Mouse (Mus musculus) lung, adult 2 months (tissue): ENCODE results near the gene Gm3591. TPM values are rescaled to one million over a fixed set of nuclear protein-coding genes. Genes with fewer than 3 reads are reported as not detected.
"Not testable (repeated sequence)": the region's sequence is repeated elsewhere in the genome, so short reads cannot be mapped to it uniquely, and the experiment has no call there.

Experiments used
- DNase-seq: peaks from one replicate; pipeline ENCODE4 v3.0.0; 2022
- H3K4me1 ChIP-seq: fragments of 200-500 bp; 2 replicates; pipeline ENCODE4 v1.6.1; 2011; ENCODE audit warnings: low read length; ENCODE audit not compliant: control insufficient read depth, insufficient read depth
- H3K4me3 ChIP-seq: fragments of 200-500 bp; replicated peaks from 2 replicates; pipeline ENCODE3; 2011; ENCODE audit warnings: low read depth, mild to moderate bottlenecking, control low read depth, low read length; ENCODE audit errors: extremely low read depth
- WGBS: fragments of 180-500 bp; shearing (Covaris S2); methylation state at CpG from one replicate; pipeline ENCODE4 v1.1.7; 2018; 5-methylcytosine and 5-hydroxymethylcytosine counted together
- polyA plus RNA-seq: library from polyadenylated mRNA; depleted of rRNA; stranded (reverse); fragments of >200 nt; gene quantifications from 2 replicates; pipeline ENCODE4 v1.2.3, GENCODE M21; 2012; rRNA removed

Gm3591 gene
- 0.14 TPM in 2 replicates for polyA plus RNA-seq

- not testable (repeated sequence) for H3K4me3 ChIP-seq, DNase-seq
- WGBS: no CpG with 5 or more reads among the region's 2 CpGs
Observed at GRCm38 (mm10) chr14:6412382-6412781, at the start of gene Gm3591. Gene Gm3591 (minus strand): TSS chr14:6412482.

GRCm38 (mm10) chr14:6444511-6444910 is 32.2 kb upstream of the Gm3591 start, which contains the start of gene Gm3594:
Gene Gm3594 (minus strand): TSS chr14:6444611.
- no CpG with 5 or more reads among the region's 4 CpGs for WGBS
- H3K4me3 ChIP-seq, H3K4me1 ChIP-seq, DNase-seq: not testable (repeated sequence)

More at GRCm38 (mm10) chr14:6412382-6412781, at the start of gene Gm3591:
- not testable (repeated sequence) for H3K4me1 ChIP-seq

DNA sequence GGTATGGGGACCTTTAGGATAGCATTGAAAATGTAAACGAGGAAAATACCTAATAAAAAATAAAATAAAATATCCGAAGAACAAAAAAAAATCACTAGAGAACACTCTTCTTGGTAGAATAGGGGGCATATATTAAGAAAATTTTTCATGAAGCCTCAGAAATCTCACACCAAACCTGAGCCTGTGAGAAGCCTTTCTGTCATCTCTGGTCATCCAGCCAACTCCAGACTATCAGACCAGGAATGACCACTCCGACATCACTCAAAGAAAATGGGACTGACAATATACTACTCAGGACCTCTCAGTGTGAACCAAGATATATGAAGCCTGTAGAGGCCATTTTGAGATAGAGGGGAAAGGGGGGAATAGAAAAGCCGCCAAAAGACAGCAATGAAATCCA is 28.5 kb upstream of the Gm3591 start:
- DNase-seq, H3K4me1 ChIP-seq, H3K4me3 ChIP-seq: not testable (repeated sequence)
- WGBS: 79% methylated on average over 2 of the region's 4 CpGs

GRCm38 (mm10) chr14:6440206-6440605 is 27.9 kb upstream of the Gm3591 start:
- DNase-seq, H3K4me1 ChIP-seq, H3K4me3 ChIP-seq: not testable (repeated sequence)
- 54% methylated on average over 2 of the region's 5 CpGs for WGBS

GRCm38 (mm10) chr14:6426766-6427165 is 14.5 kb upstream of the Gm3591 start:
- DNase-seq: peak; percentile 2
- H3K4me3 ChIP-seq, H3K4me1 ChIP-seq: not testable (repeated sequence)
- 3% methylated on average over 29 of the region's 42 CpGs for WGBS

DNA sequence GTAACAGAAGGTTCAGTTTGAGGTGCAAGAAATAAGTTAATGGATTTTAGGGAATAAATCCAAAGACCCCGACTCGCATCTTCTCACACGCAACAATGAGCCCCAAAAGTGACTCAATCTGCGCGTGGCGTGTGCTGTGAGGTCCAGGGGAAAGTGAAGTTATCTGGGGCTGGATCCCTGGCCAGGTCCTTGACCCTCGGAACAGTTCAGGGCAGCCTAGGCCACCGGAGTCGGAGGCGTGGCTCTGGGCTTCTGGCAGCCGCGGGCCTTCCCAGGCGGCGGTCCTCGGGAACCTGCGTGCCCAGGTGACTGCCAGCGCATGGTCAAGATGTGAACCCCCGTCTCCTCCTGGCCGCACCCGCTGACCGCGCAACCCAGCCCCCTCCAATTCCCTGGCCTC is 14.1 kb upstream of the Gm3591 start:
- not testable (repeated sequence) for H3K4me1 ChIP-seq, DNase-seq, H3K4me3 ChIP-seq
- 15% methylated on average over 22 of the region's 22 CpGs for WGBS

DNA sequence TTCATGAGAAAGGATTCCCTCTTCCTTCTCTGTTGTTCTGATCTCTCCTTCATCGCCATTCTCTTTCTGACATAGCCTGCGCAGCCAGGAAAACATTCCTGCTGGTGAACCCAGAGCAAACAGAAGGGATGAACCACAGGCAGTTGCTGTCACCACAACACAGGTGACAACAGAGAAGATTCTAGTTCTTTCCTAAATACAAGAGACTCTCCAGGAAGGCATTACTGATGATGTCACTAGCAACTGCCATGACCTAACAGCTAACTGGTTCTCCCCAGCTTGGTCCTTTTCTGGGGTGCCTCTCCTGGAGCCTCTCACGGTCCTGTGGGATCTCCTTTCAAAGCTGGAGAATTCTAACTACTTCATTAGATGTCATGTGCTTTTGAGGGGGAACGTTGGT is 22.1 kb downstream of the Gm3591 start, which contains the start of gene Gm16440:
Gm16440 (minus strand) TSS at position 101 of the 400 bp plus-strand sequence.
- not testable (repeated sequence) for DNase-seq
- 72% methylated on average over 2 of the region's 4 CpGs for WGBS

More for the DNA sequence above, 22.1 kb downstream of the Gm3591 start, which contains the start of gene Gm16440:
- not testable (repeated sequence) for H3K4me3 ChIP-seq, H3K4me1 ChIP-seq

Other genes with a start within 250 kb of the Gm3591 start
- gene Gm21560, start 193.2 kb downstream of the Gm3591 start, polyA plus RNA-seq: not detected in 2 replicates
- 0.24 and 1.0 TPM in 2 replicates for gene Gm3411, start 125.2 kb downstream of the Gm3591 start, polyA plus RNA-seq
- gene Gm21103, start 107.6 kb downstream of the Gm3591 start, polyA plus RNA-seq: not detected in 2 replicates
- not detected in 2 replicates for gene Gm3618, start 68.8 kb downstream of the Gm3591 start, polyA plus RNA-seq
- gene Gm16440, start 22.2 kb downstream of the Gm3591 start, polyA plus RNA-seq: not detected in 2 replicates
- not detected in 2 replicates for gene Gm3594, start 32.1 kb upstream of the Gm3591 start, polyA plus RNA-seq
- gene Gm8356, start 124.8 kb upstream of the Gm3591 start, polyA plus RNA-seq: not detected in 2 replicates
- gene Gm3629, start 178.1 kb upstream of the Gm3591 start, polyA plus RNA-seq: 0.11 and 0.14 TPM in 2 replicates
- gene Gm3460, start 209.9 kb upstream of the Gm3591 start, polyA plus RNA-seq: not detected in 2 replicates